Mouse (Mus musculus) hindbrain, embryonic 14.5 days (tissue): ENCODE measurements around the gene Bag2. TPM values are rescaled to one million over a fixed set of nuclear protein-coding genes. Genes with fewer than 3 reads are reported as not detected.

Experiments used
- ATAC-seq: fragments of 200-750 bp; cut with Nextera tagmentation; 2 replicates; pipeline ENCODE4 v1.8.0; 2017; ENCODE audit warnings: moderate number of reproducible peaks, mild to moderate bottlenecking, moderate TSS enrichment, moderate library complexity; ENCODE audit not compliant: low FRiP score
- DNase-seq: peaks from one replicate; pipeline ENCODE4 v3.0.0-alpha.2; 2015; ENCODE audit warnings: low spot score
- H3K27ac ChIP-seq: fragments of 300-500 bp; sonication (generic); 2 replicates; pipeline ENCODE4 v1.5.1; 2014; ENCODE audit warnings: mild to moderate bottlenecking, moderate library complexity
- H3K27me3 ChIP-seq: fragments of 300-500 bp; sonication (generic); 2 replicates; pipeline ENCODE4 v1.6.1; 2014; ENCODE audit warnings: mild to moderate bottlenecking, low read length, mixed read lengths; ENCODE audit not compliant: control insufficient read depth, insufficient read depth
- H3K36me3 ChIP-seq: fragments of 300-500 bp; sonication (generic); replicated peaks from 2 replicates; pipeline ENCODE4 v1.6.1; 2014; ENCODE audit not compliant: control insufficient read depth, insufficient read depth
- H3K4me1 ChIP-seq: fragments of 300-500 bp; sonication (generic); replicated peaks from 2 replicates; pipeline ENCODE4 v1.6.1; 2014; ENCODE audit warnings: antibody characterized with exemption, low read length, mixed read lengths; ENCODE audit not compliant: control insufficient read depth, insufficient read depth
- H3K4me2 ChIP-seq: fragments of 300-500 bp; sonication (generic); replicated peaks from 2 replicates; pipeline ENCODE4 v1.6.1; 2014; ENCODE audit warnings: mild to moderate bottlenecking, moderate library complexity
- H3K4me3 ChIP-seq: fragments of 300-500 bp; sonication (generic); replicated peaks from 2 replicates; pipeline ENCODE4 v1.5.1; 2014; ENCODE audit warnings: mild to moderate bottlenecking, low read length
- H3K9ac ChIP-seq: fragments of 300-500 bp; sonication (generic); 2 replicates; pipeline ENCODE4 v1.6.1; 2014
- H3K9me3 ChIP-seq: fragments of 300-500 bp; sonication (generic); 2 replicates; pipeline ENCODE4 v1.6.1; 2016; ENCODE audit warnings: low read length; ENCODE audit not compliant: control insufficient read depth
- WGBS: fragments of 180-500 bp; shearing (Covaris S2); extraction: QIAGEN DNeasy Blood & Tissue Kit; methylation state at CpG from one replicate; pipeline ENCODE4 v1.1.7; 2014; 5-methylcytosine and 5-hydroxymethylcytosine counted together
- polyA plus RNA-seq: library from polyadenylated mRNA; unstranded; fragments of >200 nt; fragmentation: Nextera tagmentation; extraction: Ambion mirVana; gene quantifications from 2 replicates; pipeline ENCODE4 v1.2.1, GENCODE M21; 2014

Gene Bag2
- polyA plus RNA-seq, 1 experiment from 2014 or later, result 22.6 TPM

- H3K9me3 ChIP-seq, result no peaks in the 10 kb centered on the region
- H3K4me2 ChIP-seq, result no peak overlapping the region
- H3K36me3 ChIP-seq, result peaks cover 70% of the 10 kb centered on the region
- no peaks in the 10 kb centered on the region for H3K4me1 ChIP-seq
- DNase-seq, result no peak
- no peaks in the 10 kb centered on the region for H3K27me3 ChIP-seq
- H3K4me3 ChIP-seq, result no peak overlapping the region
- peak; percentile 44 for ATAC-seq
- WGBS, result 90% methylated on average over 11 of the region's 11 CpGs
- no peak overlapping the region for H3K27ac ChIP-seq
- H3K9ac ChIP-seq, result no peak overlapping the region
Measured at GRCm38 (mm10) chr1:33738681-33739278, 18.8 kb downstream of the Bag2 start.

GRCm38 (mm10) chr1:33738281-33738680 is 19.3 kb downstream of the Bag2 start:
- Histone ChIP-seq H3K27me3 (no peaks in the 10 kb centered on the region), H3K9me3 (no peaks in the 10 kb centered on the region), H3K4me3 (no peak overlapping the region), H3K36me3 (peaks cover 74% of the 10 kb centered on the region), H3K4me2 (no peak overlapping the region), H3K27ac (no peak overlapping the region), H3K4me1 (no peaks in the 10 kb centered on the region), H3K9ac (no peak overlapping the region)
- DNase-seq (no peak), ATAC-seq (no peak)
- 95% methylated on average over 11 of the region's 11 CpGs for WGBS

- Histone ChIP-seq H3K36me3 (peaks cover 81% of the 10 kb centered on the region), H3K27ac (no peak overlapping the region), H3K9ac (no peak overlapping the region), H3K9me3 (no peaks in the 10 kb centered on the region), H3K4me2 (no peak overlapping the region), H3K4me3 (no peak overlapping the region), H3K4me1 (no peaks in the 10 kb centered on the region), H3K27me3 (no peaks in the 10 kb centered on the region)
- DNase-seq, result no peak
- 53% methylated on average over 5 of the region's 5 CpGs for WGBS
- no peak for ATAC-seq
Measured at GRCm38 (mm10) chr1:33734001-33734685, 23.5 kb downstream of the Bag2 start.

GRCm38 (mm10) chr1:33733044-33733443 is 24.6 kb downstream of the Bag2 start:
- Histone ChIP-seq H3K27me3 (no peaks in the 10 kb centered on the region), H3K9ac (no peak overlapping the region), H3K9me3 (no peaks in the 10 kb centered on the region), H3K27ac (no peak overlapping the region), H3K4me1 (no peaks in the 10 kb centered on the region), H3K4me3 (no peak overlapping the region), H3K36me3 (peaks cover 80% of the 10 kb centered on the region), H3K4me2 (no peak overlapping the region)
- DNase-seq, result no peak
- 0 out of 2 replicates have a peak, but pooled peaks have one; percentile 14 for ATAC-seq
- 91% methylated on average over 9 of the region's 9 CpGs for WGBS

GRCm38 (mm10) chr1:33725086-33725485 is 32.5 kb downstream of the Bag2 start:
- H3K4me2 ChIP-seq, result no peak overlapping the region
- H3K4me3 ChIP-seq, result no peak overlapping the region
- WGBS, result 89% methylated on average over 5 of the region's 5 CpGs
- no peak overlapping the region for H3K9ac ChIP-seq
- peaks cover 13% of the 10 kb centered on the region for H3K4me1 ChIP-seq
- H3K9me3 ChIP-seq, result no peaks in the 10 kb centered on the region
- ATAC-seq (no peak), DNase-seq (no peak)
- H3K36me3 ChIP-seq, result peaks cover 73% of the 10 kb centered on the region
- no peaks in the 10 kb centered on the region for H3K27me3 ChIP-seq
- no peak overlapping the region for H3K27ac ChIP-seq

GRCm38 (mm10) chr1:33724516-33724915 is 33.1 kb downstream of the Bag2 start:
- H3K27me3 ChIP-seq, result no peaks in the 10 kb centered on the region
- no peak for ATAC-seq
- 96% methylated on average over 6 of the region's 6 CpGs for WGBS
- no peaks in the 10 kb centered on the region for H3K9me3 ChIP-seq
- H3K36me3 ChIP-seq, result peaks cover 68% of the 10 kb centered on the region
- H3K4me3 ChIP-seq, result no peak overlapping the region
- H3K27ac ChIP-seq, result no peak overlapping the region
- DNase-seq, result no peak
- H3K4me2 ChIP-seq, result no peak overlapping the region
- H3K9ac ChIP-seq, result no peak overlapping the region
- H3K4me1 ChIP-seq, result peaks cover 13% of the 10 kb centered on the region

- 81% methylated on average over 7 of the region's 7 CpGs for WGBS
- Histone ChIP-seq H3K27me3 (no peaks in the 10 kb centered on the region), H3K4me3 (peak overlapping the region; percentile 93), H3K27ac (no peak overlapping the region), H3K36me3 (peaks cover 38% of the 10 kb centered on the region), H3K9ac (peak overlapping the region; percentile 87), H3K9me3 (no peaks in the 10 kb centered on the region), H3K4me1 (peaks cover 13% of the 10 kb centered on the region), H3K4me2 (peak overlapping the region; percentile 58)
- ATAC-seq (no peak), DNase-seq (no peak)
Measured at GRCm38 (mm10) chr1:33721020-33721419, 36.6 kb downstream of the Bag2 start.

GRCm38 (mm10) chr1:33720231-33720630 is 37.4 kb downstream of the Bag2 start:
- ATAC-seq (peak; percentile 68), DNase-seq (peak; percentile 29)
- Histone ChIP-seq H3K36me3 (peaks cover 30% of the 10 kb centered on the region), H3K9me3 (no peaks in the 10 kb centered on the region), H3K27ac (peak overlapping the region; percentile 94), H3K27me3 (no peaks in the 10 kb centered on the region), H3K4me2 (peak overlapping the region; percentile 58), H3K4me3 (peak overlapping the region; percentile 93), H3K4me1 (peaks cover 13% of the 10 kb centered on the region), H3K9ac (peak overlapping the region; percentile 87)
- under 1% methylated on average over 33 of the region's 41 CpGs for WGBS

GRCm38 (mm10) chr1:33719733-33720225 is 37.8 kb downstream of the Bag2 start, which contains the start of gene Rab23:
Gene Rab23 (plus strand): TSS chr1:33719887.
- Histone ChIP-seq H3K27ac (peak within 1 kb of the TSS; percentile 94), H3K9me3 (no peaks in the 10 kb centered on the region), H3K27me3 (no peaks in the 10 kb centered on the region), H3K9ac (peak within 1 kb of the TSS; percentile 87), H3K4me3 (peak within 1 kb of the TSS; percentile 93), H3K4me2 (peak within 1 kb of the TSS; percentile 58), H3K4me1 (peaks cover 13% of the 10 kb centered on the region), H3K36me3 (peaks cover 26% of the 10 kb centered on the region)
- under 1% methylated on average over 50 of the region's 54 CpGs for WGBS
- DNase-seq (peak; percentile 85), ATAC-seq (peak; percentile 97)
